In genomic region chr15:26437113-26437512, GRCm38 (mm10) we compare ENCODE assay signal across 30 mouse cellular contexts.
A peak's percentile ranks its signal among the peaks of the same experiment; 100 is the strongest.
DNase-seq lines count a peak whose midpoint lies in the region; ATAC-seq and TF ChIP-seq lines count a peak whose summit lies in the region.
"Had no signal": no experiment of that assay in that cellular context is flagged by ENCODE, and none has a peak within 500 bp of the region (broad histone marks: within the 10 kb centered on the region; RNA-seq: fewer than 3 reads in every experiment).

No protein-coding gene starts in this region.

- TF ChIP-seq EP300 in liver, postnatal 0 days (IDR thresholded peaks at IDR 0.05; ENCODE audit: low read depth) = no peak

- WGBS in lung, embryonic 15.5 days = 44% methylated on average over 2 of the region's 2 CpGs
- 50% methylated on average over 2 of the region's 2 CpGs for WGBS in liver, postnatal 0 days (ENCODE audit: insufficient replicate concordance)

- no peaks in the 10 kb centered on the region for H3K79me3 ChIP-seq in C2C12 (ENCODE audit: low read depth)

- no peaks in the 10 kb centered on the region for H3K9me3 ChIP-seq in lung, embryonic 15.5 days
- no peaks in the 10 kb centered on the region for H3K9me3 ChIP-seq in liver, postnatal 0 days (ENCODE audit: low read length)
- H3K9me3 ChIP-seq: embryonic facial prominence, embryonic 12.5 days; embryonic facial prominence, embryonic 15.5 days; forebrain, embryonic 12.5 days; forebrain, embryonic 15.5 days; G1E; heart, embryonic 12.5 days; heart, embryonic 15.5 days had no signal

- H3K4me3 ChIP-seq in lung, embryonic 15.5 days = no peak overlapping the region
- no peak overlapping the region for H3K4me3 ChIP-seq in C2C12 (ENCODE audit: insufficient read depth, poor library complexity, severe bottlenecking)
- no peak overlapping the region for H3K4me3 ChIP-seq in liver, postnatal 0 days (ENCODE audit: low read depth, low read length)
- H3K4me3 ChIP-seq: embryonic facial prominence, embryonic 12.5 days; embryonic facial prominence, embryonic 15.5 days; forebrain, embryonic 12.5 days; forebrain, embryonic 15.5 days; gastrocnemius, adult 2 months; heart, embryonic 12.5 days; heart, embryonic 15.5 days had no signal

- no peaks in the 10 kb centered on the region for H3K79me2 ChIP-seq in C2C12 (ENCODE audit: control insufficient read depth, insufficient read depth)

- no peak overlapping the region for H3K4me2 ChIP-seq in lung, embryonic 15.5 days
- H3K4me2 ChIP-seq in liver, postnatal 0 days (ENCODE audit: low read depth, low read length) = no peak overlapping the region
- H3K4me2 ChIP-seq: embryonic facial prominence, embryonic 12.5 days; embryonic facial prominence, embryonic 15.5 days; forebrain, embryonic 12.5 days; forebrain, embryonic 15.5 days; heart, embryonic 12.5 days; heart, embryonic 15.5 days; hindbrain, embryonic 14.5 days had no signal

- ATAC-seq in frontal cortex, adult (ENCODE audit: low TSS enrichment) = peak; percentile 7; the same call in 1 of the 2 replicates
- peak; percentile 59; the same call in 1 of the 2 replicates for ATAC-seq in lung, embryonic 15.5 days (ENCODE audit: borderline replicate concordance, extremely low read depth, low FRiP score, low TSS enrichment)
- ATAC-seq in erythroid progenitor cell, adult 5-6 weeks (replicated peaks; ENCODE audit: low FRiP score, poor library complexity, severe bottlenecking) = no peak
- no peak for ATAC-seq in liver, postnatal 0 days
- ATAC-seq: forebrain, embryonic 15.5 days; hindbrain, postnatal 0 days; inflammation-experienced regulatory T-cells, adult 6 months; intestine, embryonic 16.5 days had no signal

- TF ChIP-seq CTCF in C2C12 (IDR thresholded peaks at IDR 0.05; ENCODE audit: control insufficient read depth, insufficient read depth, insufficient read length) = no peak
- no peak for TF ChIP-seq CTCF in liver, postnatal 0 days (IDR thresholded peaks at IDR 0.05; ENCODE audit: low read depth)

- no peaks in the 10 kb centered on the region for H3K36me3 ChIP-seq in lung, embryonic 15.5 days
- no peaks in the 10 kb centered on the region for H3K36me3 ChIP-seq in C2C12 (ENCODE audit: control insufficient read depth, insufficient read depth)
- no peaks in the 10 kb centered on the region for H3K36me3 ChIP-seq in liver, postnatal 0 days (replicated peaks; ENCODE audit: insufficient read depth, low read length)
- H3K36me3 ChIP-seq: embryonic facial prominence, embryonic 12.5 days; embryonic facial prominence, embryonic 15.5 days; forebrain, embryonic 12.5 days; forebrain, embryonic 15.5 days; G1E; heart, embryonic 12.5 days; heart, embryonic 15.5 days had no signal

- H3K27me3 ChIP-seq in lung, embryonic 15.5 days = no peaks in the 10 kb centered on the region
- no peaks in the 10 kb centered on the region for H3K27me3 ChIP-seq in C2C12 (ENCODE audit: control insufficient read depth, insufficient read depth, insufficient read length)
- no peaks in the 10 kb centered on the region for H3K27me3 ChIP-seq in liver, postnatal 0 days (ENCODE audit: insufficient read depth, low read length)
- H3K27me3 ChIP-seq: CH12.LX; embryonic facial prominence, embryonic 12.5 days; embryonic facial prominence, embryonic 15.5 days; forebrain, embryonic 12.5 days; forebrain, embryonic 15.5 days; heart, embryonic 12.5 days; heart, embryonic 15.5 days had no signal

- no peak overlapping the region for H3K27ac ChIP-seq in lung, embryonic 15.5 days
- no peak overlapping the region for H3K27ac ChIP-seq in liver, postnatal 0 days (ENCODE audit: low read depth)
- H3K27ac ChIP-seq: embryonic facial prominence, embryonic 12.5 days; embryonic facial prominence, embryonic 15.5 days; forebrain, embryonic 12.5 days; forebrain, embryonic 15.5 days; gastrocnemius, adult 2 months; heart, embryonic 15.5 days; hindbrain, embryonic 14.5 days; hindbrain, postnatal 0 days had no signal

- peaks cover 7% of the 10 kb centered on the region; the same call in 1 of the 2 replicates for H3K4me1 ChIP-seq in lung, embryonic 15.5 days
- H3K4me1 ChIP-seq in liver, postnatal 0 days (ENCODE audit: insufficient read depth) = no peaks in the 10 kb centered on the region
- H3K4me1 ChIP-seq: embryonic facial prominence, embryonic 12.5 days; embryonic facial prominence, embryonic 15.5 days; forebrain, embryonic 12.5 days; forebrain, embryonic 15.5 days; heart, embryonic 12.5 days; heart, embryonic 15.5 days had no signal

- no peak overlapping the region for H3ac ChIP-seq in C2C12 (ENCODE audit: control insufficient read depth, insufficient read length, low read depth)

- no peak overlapping the region for H3K9ac ChIP-seq in lung, embryonic 15.5 days
- H3K9ac ChIP-seq in liver, postnatal 0 days (replicated peaks) = no peak overlapping the region
- H3K9ac ChIP-seq: embryonic facial prominence, embryonic 12.5 days; embryonic facial prominence, embryonic 15.5 days; forebrain, embryonic 12.5 days; forebrain, embryonic 15.5 days; heart, embryonic 12.5 days; heart, embryonic 15.5 days; hindbrain, embryonic 14.5 days had no signal

- DNase-seq in frontal cortex, postnatal 25 days (ENCODE audit: low spot score in 2 of 2) = no peak
- DNase-seq in lung, postnatal 4 days = no peak
- peak; percentile 25 for DNase-seq in 3T3-L1 (ENCODE audit: low read depth, low spot score)
- no peak for DNase-seq in liver, postnatal 0 days
- DNase-seq: adrenal gland, adult 2 months; cerebellum, adult 11 months; cerebellum, adult 2 months; cerebellum, adult 9-11 months; cerebellum, postnatal 25 days; gastrocnemius, adult 2 months; gastrocnemius, postnatal 14 days; heart, adult 18-20 months; heart, postnatal 10 days; heart, postnatal 36 days had no signal

TF ChIP-seq in C2C12, 6 proteins besides CTCF, POLR2A, EP300 and RAD21:
- TF ChIP-seq MAX (IDR thresholded peaks at IDR 0.05) (no peak), MYOD1 (IDR thresholded peaks at IDR 0.05; ENCODE audit: control insufficient read depth, insufficient read length, low read depth) (no peak), CEBPB (IDR thresholded peaks at IDR 0.05; ENCODE audit: low read depth) (no peak), MYOG (IDR thresholded peaks at IDR 0.05; ENCODE audit: control insufficient read depth, extremely low read depth, insufficient read length) (no peak), FOSL1 (IDR thresholded peaks at IDR 0.05; ENCODE audit: insufficient read depth, low read length, poor library complexity, severe bottlenecking) (no peak), USF1 (IDR thresholded peaks at IDR 0.05; ENCODE audit: low read depth) (peak; percentile 99)

Comparison
In these comparisons a context has a peak if more than half of its experiments do, and no peak if none do; other contexts are left out.
1. ATAC-seq: peak in frontal cortex, adult (single experiment) and lung, embryonic 15.5 days (single experiment); none in erythroid progenitor cell, adult 5-6 weeks (single experiment) and liver, postnatal 0 days (single experiment).